Mouse (Mus musculus) layer of hippocampus, adult 6 months (tissue): Measurements from ENCODE around the gene Vamp8. TPM values are rescaled to one million over a fixed set of nuclear protein-coding genes. Genes with fewer than 3 reads are reported as not detected.

Source experiments
- long read RNA-seq, 2 experiments: library from polyadenylated mRNA; unstranded; transcript quantifications; one replicate each; pipeline ENCODE4 v2.0.0; 2019 to 2020
- polyA plus RNA-seq: library from polyadenylated mRNA; unstranded; fragments of <200 nt; fragmentation: Nextera tagmentation; gene quantifications from 2 replicates; pipeline ENCODE4 v1.2.3, GENCODE M21; 2021

The Vamp8 gene
- 51.9 and 96.1 TPM in 2 replicates for polyA plus RNA-seq
- long read RNA-seq, experiment 1, transcript Vamp8-201 (3 exons, 820 nt), result major isoform, 24 of 26 reads
- long read RNA-seq, experiment 1, partial matches to known transcripts, result 0 of 26 reads
- long read RNA-seq, experiment 1, other reads (novel, unspliced or antisense), result 1 of 26 reads
- long read RNA-seq, experiment 2, transcript Vamp8-201 (3 exons, 820 nt), result major isoform, 7 of 7 reads
- long read RNA-seq, experiment 2, partial matches to known transcripts, result 0 of 7 reads
- long read RNA-seq, experiment 2, other reads (novel, unspliced or antisense), result 0 of 7 reads

DNA sequence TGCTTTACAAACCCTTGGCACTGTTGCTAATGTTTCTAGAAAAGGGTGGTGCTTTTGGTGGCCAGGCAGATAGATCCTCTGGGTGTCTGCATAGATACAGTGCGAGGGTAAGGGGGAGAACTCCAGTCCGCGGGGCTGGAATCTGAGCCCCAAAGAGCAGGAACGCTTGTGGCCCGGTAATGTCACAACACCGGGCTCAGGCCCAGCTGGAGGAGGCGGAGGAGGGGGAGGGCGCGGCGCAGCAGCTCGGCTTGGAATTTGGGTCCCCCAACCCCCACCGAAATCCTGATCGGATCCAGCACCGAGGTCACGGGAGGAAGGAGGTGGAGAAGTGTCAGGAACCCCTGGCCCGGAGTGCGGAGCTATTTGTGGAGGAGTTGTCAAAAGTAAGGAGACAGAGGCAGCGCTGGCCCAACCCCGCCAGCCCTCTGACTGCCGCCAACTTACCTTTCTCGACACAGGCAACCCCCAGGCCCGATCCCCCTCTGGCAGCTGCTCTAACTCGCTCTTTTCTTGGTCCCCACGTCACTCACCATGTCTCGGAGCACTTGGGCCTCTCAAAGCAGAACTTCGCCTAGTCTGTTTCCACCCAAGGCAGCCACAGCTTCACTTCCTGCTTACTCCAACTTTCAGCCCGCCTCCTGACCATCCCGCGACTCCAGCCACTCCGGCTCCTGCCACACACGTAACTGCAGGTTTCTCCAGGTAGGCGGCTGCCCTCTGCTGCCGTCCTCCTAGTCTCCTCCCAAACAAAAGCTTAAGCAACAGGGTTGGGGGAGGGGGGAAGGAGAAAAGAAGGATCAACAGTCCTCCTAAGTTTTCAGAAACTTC lies at the start of gene Vamp8:
TSS of gene Vamp8 (minus strand) at position 763 of the 831 bp plus-strand sequence.

DNA sequence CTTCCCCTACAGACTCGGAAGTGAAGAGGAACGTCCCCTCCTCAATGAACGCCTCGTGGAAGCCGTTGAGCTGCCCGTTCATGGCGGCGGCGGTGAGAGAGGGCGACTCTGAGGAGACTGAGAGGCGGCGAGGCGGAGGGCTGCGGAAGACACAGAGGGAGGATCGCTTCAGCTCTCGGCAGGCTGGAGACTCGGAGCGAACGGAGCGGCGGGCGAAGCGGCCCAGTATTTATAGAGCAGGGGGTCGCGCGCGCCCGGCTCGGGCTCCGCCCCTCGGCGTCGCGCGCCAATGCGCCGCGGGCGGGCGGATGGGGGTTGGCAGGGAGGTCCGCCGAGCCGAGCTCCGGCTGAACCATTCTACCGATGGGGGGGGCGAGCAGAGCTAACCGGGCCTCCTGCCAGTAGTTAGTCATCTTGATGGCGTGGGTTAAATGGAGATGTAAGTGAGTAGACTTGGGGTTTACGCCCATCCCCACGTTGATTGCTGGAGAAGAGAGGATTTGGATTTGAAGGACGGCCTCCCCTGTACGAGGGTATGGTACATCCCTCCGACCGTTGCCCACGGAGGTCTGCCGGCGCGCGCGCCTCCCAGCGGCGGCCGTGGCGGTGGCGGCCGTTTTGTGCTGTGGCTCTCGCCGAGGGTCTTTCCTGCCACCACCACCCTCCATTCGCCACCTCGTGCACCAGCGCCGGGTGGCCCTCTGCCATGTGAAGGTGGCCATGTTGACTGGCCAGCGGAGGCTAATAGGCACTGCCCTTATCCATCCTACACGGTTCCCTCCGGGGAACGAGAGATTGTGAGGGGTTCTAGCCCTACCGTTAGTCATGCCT lies 49.1 kb upstream of the Vamp8 start, which contains the start of gene Mat2a:
TSS of gene Mat2a (minus strand) at position 204 of the 831 bp plus-strand sequence.

DNA sequence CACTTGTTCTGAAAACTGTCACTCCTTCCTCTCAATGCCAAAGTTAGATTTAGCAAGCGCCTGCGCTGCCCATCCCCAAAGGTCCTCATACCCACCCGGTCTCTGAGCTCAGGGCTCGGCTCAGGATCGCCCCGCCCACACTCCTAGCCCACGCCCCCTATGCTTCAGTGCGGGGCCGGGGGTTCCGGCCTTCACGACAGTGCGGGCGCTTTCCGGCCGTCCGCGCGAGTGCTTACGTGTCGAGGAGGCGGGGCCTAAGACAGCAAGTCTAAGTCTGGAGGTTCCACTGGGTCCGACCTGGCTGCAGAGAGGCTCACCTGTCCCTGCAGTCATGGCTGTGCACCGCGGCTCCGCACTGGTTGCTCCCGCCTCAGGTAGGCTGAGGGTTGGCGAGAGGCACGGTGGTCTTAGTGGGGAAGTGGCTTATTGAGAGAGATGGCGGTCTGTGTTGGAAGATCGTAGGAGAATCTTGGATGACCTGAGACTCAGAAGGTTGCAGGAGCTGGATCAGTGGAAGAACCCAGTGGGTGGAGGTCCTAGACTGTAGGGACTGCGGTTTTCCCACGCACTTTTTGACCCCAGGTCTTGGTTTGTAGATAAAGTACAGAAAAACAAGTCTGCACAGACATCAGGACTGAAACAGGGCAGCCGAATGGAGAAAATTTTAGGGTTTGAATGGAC lies 23.7 kb upstream of the Vamp8 start, which contains the start of gene Ggcx:
TSS of gene Ggcx (plus strand) at position 233 of the 681 bp plus-strand sequence.

DNA sequence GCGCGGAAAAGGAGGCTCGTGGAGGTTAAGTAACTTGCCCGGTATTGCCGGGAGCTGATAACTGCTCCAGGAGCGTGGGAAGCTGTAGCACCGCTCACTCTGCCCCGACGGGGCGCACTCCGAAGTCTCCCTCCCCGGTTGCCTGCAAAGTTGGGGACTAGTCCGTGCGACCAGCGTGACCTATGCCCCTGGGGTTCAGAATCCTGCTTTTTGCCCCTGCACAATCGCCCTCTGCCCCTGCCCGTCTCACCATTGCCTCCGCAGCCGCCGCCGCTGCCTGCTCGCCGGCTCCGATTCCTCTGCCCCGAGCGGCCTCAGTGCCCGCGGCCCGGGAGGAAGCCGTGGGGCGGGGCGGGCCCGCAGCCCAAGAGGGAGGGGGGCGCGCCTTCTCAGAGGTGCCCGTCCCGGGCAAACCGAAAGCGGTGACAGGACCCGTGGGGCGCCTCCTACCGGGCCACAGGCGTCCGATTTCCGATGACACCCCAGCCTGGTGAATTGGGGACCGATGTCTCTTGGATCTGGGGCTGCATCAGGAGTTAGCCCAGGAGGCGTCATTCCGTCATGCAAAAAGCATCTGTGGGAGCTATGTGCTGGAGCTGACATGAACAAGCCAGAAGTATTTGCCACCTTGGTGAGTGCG lies 10.3 kb downstream of the Vamp8 start, which contains the start of gene Vamp5:
TSS of gene Vamp5 (minus strand) at position 338 of the 640 bp plus-strand sequence.

DNA sequence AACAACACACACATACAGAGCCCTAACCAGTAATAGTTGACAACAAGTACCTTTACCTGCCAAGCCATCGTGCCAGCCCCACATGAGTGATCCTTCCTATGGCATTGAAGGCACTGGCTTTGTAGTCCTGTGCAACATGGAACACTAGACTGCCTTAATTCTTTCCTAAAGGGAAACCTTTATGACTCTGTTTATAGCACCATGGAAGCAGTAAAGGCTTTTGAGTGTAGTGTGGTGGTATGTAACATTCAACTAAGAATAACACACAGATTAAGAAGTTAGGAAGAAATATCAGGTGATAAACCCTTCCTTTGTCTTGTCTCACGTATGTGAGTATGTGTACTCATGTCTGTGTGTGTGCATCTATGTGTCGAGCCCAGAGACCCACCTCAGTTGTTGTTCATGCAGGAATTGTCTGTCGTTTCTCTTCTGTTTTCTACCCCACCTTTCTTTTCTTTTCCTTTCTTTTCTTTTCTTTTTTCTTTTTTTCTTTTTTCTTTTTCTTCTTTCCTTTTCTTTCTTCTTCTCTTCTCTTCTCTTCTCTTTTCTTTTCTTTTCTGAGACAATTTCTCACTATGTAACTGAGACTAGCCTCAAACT lies 23.6 kb downstream of the Vamp8 start, which contains the start of gene Rnf181:
TSS of gene Rnf181 (minus strand) at position 113 of the 600 bp plus-strand sequence.

DNA sequence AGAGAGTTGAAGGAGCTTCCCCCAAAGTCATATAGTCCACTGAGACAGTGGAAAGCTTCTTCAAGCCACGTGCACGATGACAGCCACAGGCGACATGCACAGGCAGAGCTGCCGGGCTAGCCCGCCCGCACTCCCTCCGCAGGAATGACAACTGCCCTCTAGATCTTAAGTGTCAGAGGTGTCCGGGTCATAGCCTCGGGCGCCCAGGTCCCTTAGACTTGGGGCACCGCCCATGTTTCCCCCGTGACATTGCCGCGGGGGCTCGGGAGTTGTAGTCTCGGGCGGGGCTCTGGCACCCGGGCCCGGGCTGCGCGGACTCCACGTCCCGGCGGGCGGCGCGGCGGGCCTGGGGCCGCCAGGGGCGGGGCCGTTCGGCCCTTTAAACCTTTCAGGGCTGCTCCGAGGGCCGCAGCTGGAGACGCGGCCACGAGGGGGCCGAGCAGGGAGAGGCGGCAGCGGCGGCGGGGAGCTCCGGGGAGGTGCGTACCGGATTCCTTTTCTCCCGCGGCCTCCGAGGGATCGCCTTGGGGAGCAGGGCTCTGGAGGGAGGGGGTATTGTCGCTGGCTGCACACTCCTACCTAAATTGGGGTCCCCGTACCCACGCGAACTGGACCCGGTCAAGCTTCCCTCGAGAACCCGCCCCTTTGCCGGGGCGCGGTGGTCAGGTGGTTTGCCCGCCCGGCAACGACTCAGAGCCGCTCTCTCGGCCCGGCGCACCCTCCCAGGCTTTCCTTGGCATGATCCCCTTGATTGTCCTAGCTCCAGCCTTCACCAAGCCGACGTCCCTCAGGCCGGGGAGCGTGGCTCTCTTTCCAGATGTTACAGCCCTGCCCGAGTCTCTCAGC lies 35.2 kb downstream of the Vamp8 start, which contains the start of gene Tmem150a:
TSS of gene Tmem150a (plus strand) at position 382 of the 846 bp plus-strand sequence.

DNA sequence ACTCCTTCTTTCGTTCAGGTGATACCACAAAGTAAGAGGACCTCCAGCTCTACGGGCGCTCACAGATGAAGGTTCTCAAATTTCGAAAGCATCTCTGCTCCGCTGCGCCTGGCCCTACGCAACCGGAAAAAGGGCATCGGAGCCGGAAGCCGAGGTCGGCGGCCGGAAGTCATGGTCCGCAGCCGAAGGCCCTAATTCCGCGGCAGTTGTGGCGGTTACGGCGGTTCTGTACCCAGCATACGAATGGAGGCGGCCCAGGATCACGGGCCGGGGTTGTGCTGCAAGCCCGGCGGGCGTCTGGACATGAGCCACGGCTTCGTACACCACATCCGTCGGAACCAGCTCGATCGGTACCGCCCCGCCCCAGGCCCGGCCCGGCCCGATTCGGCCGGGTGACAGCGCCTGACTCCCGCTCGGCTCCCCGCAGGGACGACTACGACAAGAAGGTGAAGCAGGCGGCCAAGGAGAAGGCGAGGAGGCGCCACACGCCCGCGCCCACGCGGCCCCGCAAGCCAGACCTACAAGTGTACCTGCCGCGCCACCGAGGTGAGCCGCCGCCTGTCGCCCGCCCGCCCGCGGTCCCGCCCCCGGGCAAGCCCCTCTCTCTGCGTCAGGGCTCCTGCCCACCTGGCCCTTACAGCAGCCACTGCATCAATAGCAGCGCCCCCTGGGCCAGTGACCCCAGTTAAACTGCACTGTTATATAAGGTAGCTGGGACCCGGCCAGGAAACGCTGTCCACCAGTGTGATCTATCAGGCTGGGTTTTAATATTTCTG lies 43.1 kb downstream of the Vamp8 start, which contains the start of gene 0610030E20Rik:
TSS of gene 0610030E20Rik (plus strand) at position 152 of the 776 bp plus-strand sequence.

DNA sequence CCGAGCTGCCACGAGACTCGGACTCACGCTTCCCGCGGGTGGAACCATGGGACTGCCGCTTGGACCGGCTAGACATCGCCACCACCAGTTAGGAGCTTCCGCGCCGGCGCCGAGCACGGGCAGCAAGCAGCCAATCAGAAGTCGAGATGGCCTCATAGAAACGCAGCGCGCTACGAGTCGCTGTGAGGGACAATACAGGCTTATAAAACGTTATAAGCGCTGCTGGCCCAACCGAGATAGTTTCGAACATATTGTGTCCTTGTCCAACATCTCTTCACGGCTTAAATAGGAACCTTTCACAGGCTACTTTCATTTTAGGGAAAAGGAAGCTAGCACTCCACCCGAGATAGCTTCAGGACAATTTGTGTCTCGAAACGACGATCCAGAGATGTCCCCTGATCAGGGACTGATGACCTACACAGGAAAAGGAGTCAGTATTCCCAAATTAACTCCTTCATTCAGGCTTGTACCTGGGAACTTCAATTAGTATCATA lies 45.4 kb downstream of the Vamp8 start, which contains the start of gene Usp39:
TSS of gene Usp39 (minus strand) at position 111 of the 494 bp plus-strand sequence.

Other genes starting within 250 kb of the Vamp8 start
- 0.92 and 1.2 TPM in 2 replicates for gene Atoh8, start 155.1 kb downstream of the Vamp8 start, polyA plus RNA-seq
- gene Sftpb, start 86.1 kb downstream of the Vamp8 start, polyA plus RNA-seq, result not detected in 2 replicates
- 31.1 and 32.9 TPM in 2 replicates for gene Usp39, start 45.5 kb downstream of the Vamp8 start, polyA plus RNA-seq
- gene 0610030E20Rik, start 43.4 kb downstream of the Vamp8 start, polyA plus RNA-seq, result 10.8 and 11.7 TPM in 2 replicates
- gene Tmem150a, start 35.3 kb downstream of the Vamp8 start, polyA plus RNA-seq, result 1.8 and 2.0 TPM in 2 replicates
- gene Rnf181, start 23.7 kb downstream of the Vamp8 start, polyA plus RNA-seq, result 95.9 and 110 TPM in 2 replicates
- 20.3 and 23.0 TPM in 2 replicates for gene Vamp5, start 10.2 kb downstream of the Vamp8 start, polyA plus RNA-seq
- gene Ggcx, start 23.6 kb upstream of the Vamp8 start, polyA plus RNA-seq, result 7.3 and 8.6 TPM in 2 replicates
- gene Mat2a, start 48.9 kb upstream of the Vamp8 start, polyA plus RNA-seq, result 155 and 175 TPM in 2 replicates
- gene Sh2d6, start 131.0 kb upstream of the Vamp8 start, polyA plus RNA-seq, result 0.54 and 0.73 TPM in 2 replicates
- gene Capg, start 153.7 kb upstream of the Vamp8 start, polyA plus RNA-seq, result 8.3 and 11.5 TPM in 2 replicates
- 19.8 and 24.0 TPM in 2 replicates for gene Elmod3, start 207.7 kb upstream of the Vamp8 start, polyA plus RNA-seq
- 22.7 and 24.6 TPM in 2 replicates for gene Retsat, start 207.8 kb upstream of the Vamp8 start, polyA plus RNA-seq
- gene Tgoln1, start 226.3 kb upstream of the Vamp8 start, polyA plus RNA-seq, result 28.3 and 33.3 TPM in 2 replicates